Mouse (Mus musculus) bone marrow, adult 2 months (tissue): ENCODE results near the gene Bud31. TPM values are rescaled to one million over a fixed set of nuclear protein-coding genes. Genes with fewer than 3 reads are reported as not detected.

Experiments used
- H3K27ac ChIP-seq: fragments of 200-500 bp; 2 replicates; pipeline ENCODE4 v1.5.1; 2012; ENCODE audit warnings: low read depth, mild to moderate bottlenecking, control low read depth, inconsistent platforms, low read length; ENCODE audit not compliant: control insufficient read depth, poor library complexity, insufficient read depth
- H3K4me1 ChIP-seq: fragments of 200-500 bp; 2 replicates; pipeline ENCODE4 v1.6.1; 2011; ENCODE audit warnings: low read length; ENCODE audit not compliant: control insufficient read depth, insufficient read depth
- H3K4me3 ChIP-seq: fragments of 200-500 bp; replicated peaks from 2 replicates; pipeline ENCODE3; 2011; ENCODE audit warnings: mild to moderate bottlenecking, low read depth, low read length, control low read depth; ENCODE audit not compliant: control insufficient read depth
- CTCF ChIP-seq: fragments of 200-500 bp; IDR thresholded peaks from 2 replicates; pipeline ENCODE4 v1.5.1; 2011; ENCODE audit warnings: low read length, control low read depth; ENCODE audit not compliant: control insufficient read depth, insufficient read depth
- POLR2A ChIP-seq: fragments of 200-500 bp; IDR thresholded peaks from 2 replicates; pipeline ENCODE4 v1.6.1; 2011; ENCODE audit warnings: low read depth, mild to moderate bottlenecking, control low read depth, low read length, borderline replicate concordance; ENCODE audit not compliant: control insufficient read depth
- WGBS: fragments of 180-500 bp; shearing (Covaris S2); methylation state at CpG from one replicate; pipeline ENCODE4 v1.1.7; 2018; 5-methylcytosine and 5-hydroxymethylcytosine counted together
- polyA plus RNA-seq: library from polyadenylated mRNA; stranded (reverse); fragments of >200 nt; gene quantifications from 2 replicates; pipeline ENCODE4 v1.2.4, GENCODE M21; 2011; ENCODE audit warnings: low replicate concordance; ENCODE audit not compliant: missing spikeins, insufficient read depth, insufficient read length

Gene Bud31
- polyA plus RNA-seq, 1 experiment = 164 TPM

GRCm38 (mm10) chr5:145167306-145167661 is 27.1 kb downstream of the Bud31 start:
- under 1% methylated on average over 28 of the region's 28 CpGs for WGBS
- Histone ChIP-seq H3K4me3 (peak overlapping the region; percentile 92), H3K27ac (peak overlapping the region; percentile 64), H3K4me1 (peaks cover 2% of the 10 kb centered on the region; the same call in 1 of the 2 replicates)
- TF ChIP-seq POLR2A (no peak), CTCF (no peak)

- TF ChIP-seq CTCF = no peak
- TF ChIP-seq POLR2A = no peak
- Histone ChIP-seq H3K4me3 (no peak overlapping the region), H3K27ac (peak overlapping the region; percentile 1; the same call in 1 of the 2 replicates), H3K4me1 (no peaks in the 10 kb centered on the region)
- 76% methylated on average over 18 of the region's 18 CpGs for WGBS
Observed at GRCm38 (mm10) chr5:145178461-145178980, 38.4 kb downstream of the Bud31 start.

- WGBS = 60% methylated on average over 2 of the region's 2 CpGs
Observed at GRCm38 (mm10) chr5:145185244-145185643, 45.1 kb downstream of the Bud31 start.

GRCm38 (mm10) chr5:145189416-145189815 is 49.3 kb downstream of the Bud31 start:
- Histone ChIP-seq H3K4me1 (no peaks in the 10 kb centered on the region; the same call in 1 of the 2 replicates), H3K27ac (no peak overlapping the region), H3K4me3 (no peak overlapping the region)
- TF ChIP-seq POLR2A = no peak
- no peak for TF ChIP-seq CTCF
- WGBS = 74% methylated on average over 6 of the region's 6 CpGs

More at GRCm38 (mm10) chr5:145185244-145185643, 45.1 kb downstream of the Bud31 start:
- Histone ChIP-seq H3K4me1 (no peaks in the 10 kb centered on the region), H3K27ac (no peak overlapping the region), H3K4me3 (no peak overlapping the region)
- TF ChIP-seq CTCF (no peak), POLR2A (no peak)

- Histone ChIP-seq H3K4me1 (no peaks in the 10 kb centered on the region; the same call in 1 of the 2 replicates), H3K4me3 (peak overlapping the region; percentile 87), H3K27ac (no peak overlapping the region)
- TF ChIP-seq POLR2A = no peak
- TF ChIP-seq CTCF = no peak
- 24% methylated on average over 5 of the region's 5 CpGs for whole genome bisulfite sequencing
Observed at GRCm38 (mm10) chr5:145190373-145190772, 50.2 kb downstream of the Bud31 start.

- under 1% methylated on average over 41 of the region's 41 CpGs for WGBS
- Histone ChIP-seq H3K27ac (peak overlapping the region; percentile 34), H3K4me3 (peak overlapping the region; percentile 87), H3K4me1 (no peaks in the 10 kb centered on the region; the same call in 1 of the 2 replicates)
- TF ChIP-seq CTCF (no peak), POLR2A (peak; percentile 85; the same call in 1 of the 2 replicates)
Observed at GRCm38 (mm10) chr5:145190875-145191798, 51.0 kb downstream of the Bud31 start.

- 81% methylated on average over 2 of the region's 2 CpGs for WGBS
- Histone ChIP-seq H3K4me3 (peak within 1 kb of the TSS; percentile 87), H3K27ac (peak within 1 kb of the TSS; percentile 34), H3K4me1 (no peaks in the 10 kb centered on the region; the same call in 1 of the 2 replicates)
- TF ChIP-seq CTCF (no peak), POLR2A (no peak)
Observed at GRCm38 (mm10) chr5:145191962-145192361, 51.8 kb downstream of the Bud31 start, which contains the start of gene Atp5j2. Gene Atp5j2 (minus strand): TSS chr5:145192062.

Other genes with a start within 250 kb of the Bud31 start
- gene Smurf1, start 174.5 kb upstream of the Bud31 start, polyA plus RNA-seq = 2.5 and 5.8 TPM in 2 replicates
- gene Gm4871, start 107.6 kb upstream of the Bud31 start, polyA plus RNA-seq = not detected in 2 replicates
- gene 1700018F24Rik, start 97.4 kb upstream of the Bud31 start, polyA plus RNA-seq = not detected in 2 replicates
- 46.8 and 114 TPM in 2 replicates for gene Arpc1a, start 56.5 kb upstream of the Bud31 start, polyA plus RNA-seq
- gene Kpna7, start 56.3 kb upstream of the Bud31 start, polyA plus RNA-seq = 7.0 TPM in 1 of 2 replicates, not detected in the other
- gene Arpc1b, start 26.1 kb upstream of the Bud31 start, polyA plus RNA-seq = 143 and 318 TPM in 2 replicates
- gene Pdap1, start 124 bp upstream of the Bud31 start, polyA plus RNA-seq = 74.2 and 101 TPM in 2 replicates
- gene Ptcd1, start 26.7 kb downstream of the Bud31 start, polyA plus RNA-seq = 5.2 and 10.9 TPM in 2 replicates
- gene Cpsf4, start 26.9 kb downstream of the Bud31 start, polyA plus RNA-seq = 28.2 and 46.9 TPM in 2 replicates
- gene Atp5j2, start 51.7 kb downstream of the Bud31 start, polyA plus RNA-seq = 218 and 277 TPM in 2 replicates
- gene Zkscan14, start 61.5 kb downstream of the Bud31 start, polyA plus RNA-seq = 7.0 and 12.5 TPM in 2 replicates
- 3.4 and 5.1 TPM in 2 replicates for gene Zkscan5, start 64.2 kb downstream of the Bud31 start, polyA plus RNA-seq
- 7.7 and 19.8 TPM in 2 replicates for gene Zfp655, start 91.4 kb downstream of the Bud31 start, polyA plus RNA-seq
- gene Zscan25, start 140.1 kb downstream of the Bud31 start, polyA plus RNA-seq = 1.7 and 4.7 TPM in 2 replicates
- not detected in 2 replicates for gene Cyp3a57, start 204.9 kb downstream of the Bud31 start, polyA plus RNA-seq